Mouse (Mus musculus): ENCODE measurements around the gene Mtmr6. TPM values are rescaled to one million over a fixed set of nuclear protein-coding genes. Genes with fewer than 3 reads are reported as not detected.

Mtmr6 gene
- polyA plus RNA-seq (2011; ENCODE audit: insufficient read depth, insufficient read length, low replicate concordance, missing spikeins) = 10.6 and 18.6 TPM in 2 replicates

DNA sequence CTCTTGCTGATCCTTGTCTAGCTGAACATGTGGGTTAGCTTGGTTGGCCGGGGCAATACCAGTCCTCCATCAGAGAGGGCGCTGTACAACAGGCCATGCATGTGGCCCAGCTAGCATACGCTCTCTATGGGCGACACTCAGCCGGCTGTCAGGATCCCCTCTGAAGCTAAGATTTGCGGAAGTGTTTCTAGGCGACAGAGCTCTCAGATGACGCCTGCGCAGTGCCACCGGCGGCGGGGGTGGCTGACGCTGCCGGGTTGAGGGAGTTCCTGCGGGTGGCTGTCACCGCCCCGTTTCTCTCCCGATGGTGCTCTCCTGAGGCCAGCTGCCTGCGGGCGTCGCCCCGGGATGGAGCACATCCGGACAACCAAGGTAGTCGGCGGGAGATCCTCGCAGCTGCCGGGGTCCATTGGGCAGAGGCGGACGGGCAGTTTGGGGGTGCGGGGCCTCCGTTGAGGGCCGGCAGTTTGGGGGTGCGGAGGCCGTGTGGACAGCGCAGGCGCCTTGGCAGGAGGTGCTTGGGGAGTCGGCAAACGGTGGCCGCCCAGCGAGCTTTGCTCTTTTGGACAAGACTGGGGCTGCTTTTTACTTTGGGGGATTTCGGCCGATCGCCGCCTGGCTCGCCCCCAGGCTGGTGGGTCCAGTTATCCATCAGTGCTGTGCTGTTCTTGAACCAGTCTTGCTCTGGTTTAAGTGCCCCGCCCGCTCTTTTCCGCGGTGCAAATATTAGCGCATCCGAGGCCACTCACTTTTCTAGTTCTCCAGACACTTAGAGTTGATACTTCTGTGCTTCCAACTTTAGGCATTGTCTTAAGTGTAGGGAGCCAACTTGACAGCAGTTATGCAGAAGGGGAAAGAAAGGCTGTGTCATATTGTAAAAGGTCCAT, at the start of gene Mtmr6:
TSS of gene Mtmr6 (plus strand) at position 239 of the 887 bp plus-strand sequence.
- peak within 1 kb of the TSS; percentile 92 for H3K27ac ChIP-seq (ENCODE audit: control insufficient read depth, insufficient read depth, low read depth, low read length, poor library complexity)
- TF ChIP-seq CTCF (IDR thresholded peaks at IDR 0.05; ENCODE audit: control insufficient read depth, insufficient read depth, low read length) (peak; percentile 98), POLR2A (IDR thresholded peaks at IDR 0.05; ENCODE audit: borderline replicate concordance, control insufficient read depth, low read depth, low read length) (peak; percentile 80; the same call in 1 of the 2 replicates)
- WGBS = under 1% methylated on average over 51 of the region's 51 CpGs

DNA sequence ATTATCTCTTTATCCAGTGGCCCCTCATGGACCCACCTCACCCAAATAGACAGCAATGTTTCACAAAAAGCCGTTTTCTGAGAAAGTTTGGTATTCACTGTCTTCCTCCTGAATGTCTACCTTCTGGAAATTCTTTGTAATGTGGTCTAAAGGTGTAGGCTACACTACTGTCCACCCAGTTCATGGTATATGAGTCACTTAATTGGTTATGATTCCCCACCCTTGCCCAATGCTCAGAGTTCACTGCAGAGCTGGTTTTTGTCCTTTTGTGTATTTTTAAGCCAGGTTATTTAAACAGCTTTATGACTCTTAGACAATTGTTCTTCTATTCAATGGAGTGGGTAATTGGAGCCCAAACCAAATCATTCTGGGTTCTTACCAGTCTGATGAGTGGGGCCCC, 48.9 kb upstream of the Mtmr6 start:
- H3K27ac ChIP-seq (ENCODE audit: control insufficient read depth, insufficient read depth, low read depth, low read length, poor library complexity) = no peak overlapping the region
- TF ChIP-seq CTCF (IDR thresholded peaks at IDR 0.05; ENCODE audit: control insufficient read depth, insufficient read depth, low read length) (no peak), POLR2A (IDR thresholded peaks at IDR 0.05; ENCODE audit: borderline replicate concordance, control insufficient read depth, low read depth, low read length) (no peak)
- 88% methylated on average over 1 of the region's 1 CpGs for WGBS
- no peaks in the 10 kb centered on the region for H3K4me1 ChIP-seq (ENCODE audit: control insufficient read depth, insufficient read depth, low read length)
- H3K4me3 ChIP-seq (replicated peaks; ENCODE audit: control insufficient read depth, low read depth, low read length) = no peak overlapping the region

More for the DNA sequence above, at the start of gene Mtmr6:
- Histone ChIP-seq H3K4me3 (replicated peaks; ENCODE audit: control insufficient read depth, low read depth, low read length) (peak within 1 kb of the TSS; percentile 88), H3K4me1 (ENCODE audit: control insufficient read depth, insufficient read depth, low read length) (no peaks in the 10 kb centered on the region; the same call in 1 of the 2 replicates)

GRCm38 (mm10) chr14:60217616-60218015, 47.4 kb upstream of the Mtmr6 start:
- no peak overlapping the region for H3K27ac ChIP-seq (ENCODE audit: control insufficient read depth, insufficient read depth, low read depth, low read length, poor library complexity)
- no peaks in the 10 kb centered on the region for H3K4me1 ChIP-seq (ENCODE audit: control insufficient read depth, insufficient read depth, low read length)
- 100% methylated on average over 4 of the region's 4 CpGs for WGBS
- no peak for TF ChIP-seq POLR2A (IDR thresholded peaks at IDR 0.05; ENCODE audit: borderline replicate concordance, control insufficient read depth, low read depth, low read length)
- TF ChIP-seq CTCF (IDR thresholded peaks at IDR 0.05; ENCODE audit: control insufficient read depth, insufficient read depth, low read length) = no peak
- H3K4me3 ChIP-seq (replicated peaks; ENCODE audit: control insufficient read depth, low read depth, low read length) = no peak overlapping the region

GRCm38 (mm10) chr14:60219886-60220285, 45.1 kb upstream of the Mtmr6 start:
- Histone ChIP-seq H3K4me1 (ENCODE audit: control insufficient read depth, insufficient read depth, low read length) (no peaks in the 10 kb centered on the region), H3K27ac (ENCODE audit: control insufficient read depth, insufficient read depth, low read depth, low read length, poor library complexity) (no peak overlapping the region), H3K4me3 (replicated peaks; ENCODE audit: control insufficient read depth, low read depth, low read length) (no peak overlapping the region)
- WGBS = 91% methylated on average over 10 of the region's 10 CpGs
- no peak for TF ChIP-seq POLR2A (IDR thresholded peaks at IDR 0.05; ENCODE audit: borderline replicate concordance, control insufficient read depth, low read depth, low read length)
- no peak for TF ChIP-seq CTCF (IDR thresholded peaks at IDR 0.05; ENCODE audit: control insufficient read depth, insufficient read depth, low read length)

- H3K4me3 ChIP-seq (replicated peaks; ENCODE audit: control insufficient read depth, low read depth, low read length) = no peak overlapping the region
- H3K27ac ChIP-seq (ENCODE audit: control insufficient read depth, insufficient read depth, low read depth, low read length, poor library complexity) = no peak overlapping the region
- TF ChIP-seq POLR2A (IDR thresholded peaks at IDR 0.05; ENCODE audit: borderline replicate concordance, control insufficient read depth, low read depth, low read length) (no peak), CTCF (IDR thresholded peaks at IDR 0.05; ENCODE audit: control insufficient read depth, insufficient read depth, low read length) (no peak)
- H3K4me1 ChIP-seq (ENCODE audit: control insufficient read depth, insufficient read depth, low read length) = no peaks in the 10 kb centered on the region
- WGBS = 87% methylated on average over 3 of the region's 3 CpGs
These were observed 26.5 kb upstream of the Mtmr6 start for GRCm38 (mm10) chr14:60238551-60238950.

GRCm38 (mm10) chr14:60250366-60250765, 14.7 kb upstream of the Mtmr6 start:
- WGBS = 3% methylated on average over 8 of the region's 8 CpGs
- no peak overlapping the region for H3K27ac ChIP-seq (ENCODE audit: control insufficient read depth, insufficient read depth, low read depth, low read length, poor library complexity)
- peak overlapping the region; percentile 90 for H3K4me3 ChIP-seq (replicated peaks; ENCODE audit: control insufficient read depth, low read depth, low read length)
- H3K4me1 ChIP-seq (ENCODE audit: control insufficient read depth, insufficient read depth, low read length) = no peaks in the 10 kb centered on the region; the same call in 1 of the 2 replicates
- TF ChIP-seq POLR2A (IDR thresholded peaks at IDR 0.05; ENCODE audit: borderline replicate concordance, control insufficient read depth, low read depth, low read length) = no peak
- TF ChIP-seq CTCF (IDR thresholded peaks at IDR 0.05; ENCODE audit: control insufficient read depth, insufficient read depth, low read length) = no peak

DNA sequence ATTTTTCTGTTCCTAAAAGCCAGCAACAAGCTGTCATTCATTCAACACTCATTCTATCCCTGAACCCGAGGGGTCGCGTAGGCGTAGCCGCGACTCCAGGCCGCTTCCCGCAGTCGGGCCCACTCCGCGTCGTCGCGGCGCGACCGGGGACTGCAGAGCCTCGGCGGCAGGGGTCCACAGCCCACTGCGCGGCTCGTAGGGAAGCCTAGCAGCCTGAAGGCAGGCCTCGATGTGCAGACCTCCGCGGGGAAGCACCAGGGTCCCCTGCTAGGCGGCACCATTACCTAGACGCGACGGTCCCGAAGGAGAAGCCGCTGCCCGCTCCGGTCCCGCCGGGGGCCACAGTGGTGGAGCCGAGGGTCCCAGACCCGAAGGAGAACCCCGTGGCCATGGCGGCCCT, 14.1 kb upstream of the Mtmr6 start:
- TF ChIP-seq POLR2A (IDR thresholded peaks at IDR 0.05; ENCODE audit: borderline replicate concordance, control insufficient read depth, low read depth, low read length) (no peak), CTCF (IDR thresholded peaks at IDR 0.05; ENCODE audit: control insufficient read depth, insufficient read depth, low read length) (no peak)
- Histone ChIP-seq H3K4me3 (replicated peaks; ENCODE audit: control insufficient read depth, low read depth, low read length) (peak overlapping the region; percentile 90), H3K4me1 (ENCODE audit: control insufficient read depth, insufficient read depth, low read length) (no peaks in the 10 kb centered on the region; the same call in 1 of the 2 replicates), H3K27ac (ENCODE audit: control insufficient read depth, insufficient read depth, low read depth, low read length, poor library complexity) (peak overlapping the region; percentile 85)
- WGBS = under 1% methylated on average over 39 of the region's 39 CpGs

- no peaks in the 10 kb centered on the region; the same call in 1 of the 2 replicates for H3K4me1 ChIP-seq (ENCODE audit: control insufficient read depth, insufficient read depth, low read length)
- H3K27ac ChIP-seq (ENCODE audit: control insufficient read depth, insufficient read depth, low read depth, low read length, poor library complexity) = peak within 1 kb of the TSS; percentile 85
- H3K4me3 ChIP-seq (replicated peaks; ENCODE audit: control insufficient read depth, low read depth, low read length) = peak within 1 kb of the TSS; percentile 96
- 0 out of 2 replicates have a peak, but pooled peaks have one; percentile 9 for TF ChIP-seq CTCF (IDR thresholded peaks at IDR 0.05; ENCODE audit: control insufficient read depth, insufficient read depth, low read length)
- peak; percentile 95 for TF ChIP-seq POLR2A (IDR thresholded peaks at IDR 0.05; ENCODE audit: borderline replicate concordance, control insufficient read depth, low read depth, low read length)
- WGBS = under 1% methylated on average over 62 of the region's 62 CpGs
These were observed 13.6 kb upstream of the Mtmr6 start, which contains the start of the genes Nupl1 and Gm49336 for GRCm38 (mm10) chr14:60251281-60252003. TSS of gene Nupl1 (minus strand) at chr14:60251431. TSS of gene Gm49336 (minus strand) at chr14:60251507.
